Mouse (Mus musculus): ENCODE data around the gene Gm10974. TPM values are rescaled to one million over a fixed set of nuclear protein-coding genes. Genes with fewer than 3 reads are reported as not detected.
A peak's percentile ranks its signal among the peaks of the same experiment; 100 is the strongest.

Gm10974 gene
- total and polyA plus RNA-seq, 3 experiments, result not detected

DNA sequence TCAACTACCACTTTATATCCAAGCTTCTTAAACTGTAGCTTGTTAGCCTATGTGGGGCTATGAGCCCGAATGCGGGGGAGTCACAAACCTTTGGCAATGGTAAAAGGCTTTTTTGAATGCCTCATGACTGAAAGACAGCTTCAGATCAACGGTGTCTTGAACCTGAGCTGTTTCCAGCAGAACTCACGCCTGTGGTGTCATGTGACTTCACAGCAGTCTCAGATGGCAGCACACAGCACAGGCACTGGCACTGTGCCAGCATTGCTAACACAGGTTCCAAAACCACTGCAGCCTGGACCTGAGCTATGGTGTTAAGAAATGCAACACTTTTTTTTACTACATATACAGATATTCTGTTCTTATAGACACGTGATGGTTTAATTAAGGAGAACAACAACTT is 44.7 kb upstream of the Gm10974 start:
- Histone ChIP-seq H3K9ac (ENCODE audit: control insufficient read depth, low read depth, low read length, poor library complexity, severe bottlenecking) (no peak overlapping the region), H3K4me1 (ENCODE audit: control insufficient read depth in 1 of 2, insufficient read depth in 2 of 2, low read length in 2 of 2) (no peaks in the 10 kb centered on the region), H3K79me2 (ENCODE audit: control insufficient read depth, insufficient read depth, low read length, poor library complexity) (no peaks in the 10 kb centered on the region), H3K4me3 (ENCODE audit: control insufficient read depth in 1 of 2, insufficient read depth in 1 of 2, low read depth in 2 of 2, low read length in 2 of 2) (no peak overlapping the region), H3K27ac (ENCODE audit: control insufficient read depth, low read depth, low read length) (no peak overlapping the region), H3K27me3 (ENCODE audit: control insufficient read depth in 1 of 2, insufficient read depth in 2 of 2, low read length in 2 of 2) (no peaks in the 10 kb centered on the region), H3K9me3 (replicated peaks; ENCODE audit: insufficient read depth, low read length) (no peaks in the 10 kb centered on the region), H3K36me3 (ENCODE audit: control insufficient read depth in 1 of 2, insufficient read depth in 2 of 2, low read length in 2 of 2) (no peaks in the 10 kb centered on the region; a peak in 2 of 4 replicates)
- peak; percentile 30; the same call in 1 of the 2 replicates for TF ChIP-seq USF1 (IDR thresholded peaks at IDR 0.05; ENCODE audit: low read depth, low read length)
- no peak for TF ChIP-seq MAFK (IDR thresholded peaks at IDR 0.05; ENCODE audit: borderline replicate concordance, low read depth, low read length)
- peak; percentile 22 for DNase-seq (ENCODE audit: low read depth, low spot score)

DNA sequence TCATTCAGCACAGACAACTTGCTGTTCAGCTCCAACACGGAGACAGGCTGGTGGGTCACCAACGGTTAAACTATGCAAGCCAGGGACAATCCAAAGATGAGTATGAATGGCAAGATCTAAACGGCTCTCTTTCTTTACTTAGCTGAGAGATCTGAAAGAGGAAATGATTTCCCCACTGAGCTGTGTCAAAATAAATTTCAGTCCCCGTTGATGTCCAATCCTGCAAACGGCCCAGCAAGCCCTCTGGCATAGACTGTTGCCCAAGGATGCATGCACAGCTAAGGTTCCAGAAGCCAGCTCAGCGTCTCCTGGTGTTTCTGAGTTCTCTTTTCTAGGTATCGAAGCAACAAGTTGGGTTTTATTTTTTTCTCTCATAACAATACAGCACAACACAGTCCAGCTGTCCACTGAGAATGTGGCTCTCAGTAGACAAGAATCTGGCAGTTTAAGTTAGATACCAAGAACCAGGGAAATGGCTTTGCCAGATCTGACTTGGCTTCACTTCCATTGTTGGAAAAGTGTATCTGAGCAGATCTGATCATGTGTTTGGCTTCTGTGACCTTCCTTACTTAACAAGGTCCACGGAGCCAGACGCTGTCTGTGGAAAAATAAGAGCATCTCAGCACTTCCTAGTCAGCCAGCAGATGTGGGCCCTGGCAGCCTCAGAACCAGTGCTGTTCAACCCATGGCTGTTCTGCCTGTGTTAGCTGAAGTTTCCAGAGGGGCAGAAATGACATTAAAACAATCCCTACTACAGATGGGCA is 42.3 kb upstream of the Gm10974 start:
- no peak for TF ChIP-seq ZC3H11A (IDR thresholded peaks at IDR 0.05; ENCODE audit: low read depth, low read length)
- TF ChIP-seq ZKSCAN1 (IDR thresholded peaks at IDR 0.05; ENCODE audit: low read depth, low read length), result no peak
- no peak for TF ChIP-seq ZNF384 (IDR thresholded peaks at IDR 0.05; ENCODE audit: low read depth, low read length)
- TF ChIP-seq MEF2A (IDR thresholded peaks at IDR 0.05; ENCODE audit: extremely low read depth, insufficient replicate concordance, low read depth, low read length, poor library complexity, severe bottlenecking), result no peak
- TF ChIP-seq UBTF (IDR thresholded peaks at IDR 0.05; ENCODE audit: borderline replicate concordance, insufficient read depth, low read depth, low read length), result no peak
- no peak for TF ChIP-seq ETS1 (IDR thresholded peaks at IDR 0.05; ENCODE audit: low read depth, low read length)
- no peak for TF ChIP-seq SMC3 (IDR thresholded peaks at IDR 0.05; ENCODE audit: low read depth, low read length)
- no peak for TF ChIP-seq TAL1 (IDR thresholded peaks at IDR 0.05; ENCODE audit: low read length)
- TF ChIP-seq NRF1 (IDR thresholded peaks at IDR 0.05; ENCODE audit: insufficient read depth, low read depth, low read length, poor library complexity, severe bottlenecking), result no peak
- TF ChIP-seq MXI1 (IDR thresholded peaks at IDR 0.05; ENCODE audit: low read depth, low read length), result no peak
- TF ChIP-seq MAFK (IDR thresholded peaks at IDR 0.05; ENCODE audit: borderline replicate concordance, low read depth, low read length), result no peak
- no peak for TF ChIP-seq ZMIZ1 (IDR thresholded peaks at IDR 0.05; ENCODE audit: low read depth, low read length)
- TF ChIP-seq GABPA (IDR thresholded peaks at IDR 0.05; ENCODE audit: low read depth, low read length), result no peak
- TF ChIP-seq EP300 (IDR thresholded peaks at IDR 0.05; ENCODE audit: low read depth in 1 of 2, low read length in 2 of 2), result no peak
- no peak for TF ChIP-seq POLR2AphosphoS5 (IDR thresholded peaks at IDR 0.05; ENCODE audit: borderline replicate concordance, low read depth, low read length)
- TF ChIP-seq SIN3A (IDR thresholded peaks at IDR 0.05; ENCODE audit: low read length), result no peak
- no peak for TF ChIP-seq ELF1 (IDR thresholded peaks at IDR 0.05; ENCODE audit: low read depth, low read length)
- TF ChIP-seq MAZ (IDR thresholded peaks at IDR 0.05; ENCODE audit: low read depth, low read length), result no peak
- no peak for TF ChIP-seq CHD2 (IDR thresholded peaks at IDR 0.05; ENCODE audit: low read length)
- Histone ChIP-seq H3K27ac (ENCODE audit: control insufficient read depth, low read depth, low read length) (no peak overlapping the region), H3K9me3 (replicated peaks; ENCODE audit: insufficient read depth, low read length) (no peaks in the 10 kb centered on the region), H3K36me3 (ENCODE audit: control insufficient read depth in 1 of 2, insufficient read depth in 2 of 2, low read length in 2 of 2) (no peaks in the 10 kb centered on the region; a peak in 2 of 4 replicates), H3K79me2 (ENCODE audit: control insufficient read depth, insufficient read depth, low read length, poor library complexity) (no peaks in the 10 kb centered on the region), H3K9ac (ENCODE audit: control insufficient read depth, low read depth, low read length, poor library complexity, severe bottlenecking) (no peak overlapping the region), H3K4me3 (ENCODE audit: control insufficient read depth in 1 of 2, insufficient read depth in 1 of 2, low read depth in 2 of 2, low read length in 2 of 2) (no peak overlapping the region), H3K4me1 (ENCODE audit: control insufficient read depth in 1 of 2, insufficient read depth in 2 of 2, low read length in 2 of 2) (no peaks in the 10 kb centered on the region), H3K27me3 (ENCODE audit: control insufficient read depth in 1 of 2, insufficient read depth in 2 of 2, low read length in 2 of 2) (no peaks in the 10 kb centered on the region)
- DNase-seq (ENCODE audit: low read depth, low spot score), result no peak

Data from MEL (cell line).